Mouse (Mus musculus) heart, embryonic 16.5 days (tissue): Measurements from ENCODE around the gene Nr3c2. TPM values are rescaled to one million over a fixed set of nuclear protein-coding genes. Genes with fewer than 3 reads are reported as not detected.
A peak's percentile ranks its signal among the peaks of the same experiment; 100 is the strongest.

Source experiments
- ATAC-seq: fragments of 200-750 bp; cut with Nextera tagmentation; replicated peaks from 2 replicates; pipeline ENCODE4 v1.8.0; 2017; ENCODE audit warnings: moderate number of reproducible peaks; ENCODE audit not compliant: insufficient read depth, low FRiP score; ENCODE audit errors: extremely low read depth
- H3K27ac ChIP-seq: fragments of 300-500 bp; sonication (generic); 2 replicates; pipeline ENCODE4 v1.5.1; 2014; ENCODE audit warnings: mild to moderate bottlenecking, low read length, control low read depth, moderate library complexity
- H3K27me3 ChIP-seq: fragments of 300-500 bp; sonication (generic); 2 replicates; pipeline ENCODE4 v1.6.1; 2014; ENCODE audit warnings: low read length, mixed read lengths; ENCODE audit not compliant: control insufficient read depth, insufficient read depth
- H3K36me3 ChIP-seq: fragments of 300-500 bp; sonication (generic); 2 replicates; pipeline ENCODE4 v1.6.1; 2014; ENCODE audit not compliant: control insufficient read depth, insufficient read depth
- H3K4me1 ChIP-seq: fragments of 300-500 bp; sonication (generic); 2 replicates; pipeline ENCODE4 v1.6.1; 2014; ENCODE audit warnings: low read length, mixed read lengths; ENCODE audit not compliant: control insufficient read depth, insufficient read depth
- H3K4me2 ChIP-seq: fragments of 300-500 bp; sonication (generic); 2 replicates; pipeline ENCODE4 v1.6.1; 2014; ENCODE audit warnings: low read depth, mild to moderate bottlenecking, control low read depth, low read length
- H3K4me3 ChIP-seq: fragments of 300-500 bp; sonication (generic); 2 replicates; pipeline ENCODE4 v1.5.1; 2014; ENCODE audit warnings: mild to moderate bottlenecking, control low read depth, low read length
- H3K9ac ChIP-seq: fragments of 300-500 bp; sonication (generic); 2 replicates; pipeline ENCODE4 v1.6.1; 2014; ENCODE audit warnings: low read length, control low read depth
- H3K9me3 ChIP-seq: fragments of 300-500 bp; sonication (generic); replicated peaks from 2 replicates; pipeline ENCODE4 v1.6.1; 2016; ENCODE audit warnings: low read length; ENCODE audit not compliant: control insufficient read depth
- WGBS: fragments of 180-500 bp; shearing (Covaris S2); extraction: QIAGEN DNeasy Blood & Tissue Kit; methylation state at CpG from one replicate; pipeline ENCODE4 v1.1.7; 2014; 5-methylcytosine and 5-hydroxymethylcytosine counted together
- polyA plus RNA-seq: library from polyadenylated mRNA; unstranded; fragments of >200 nt; fragmentation: Nextera tagmentation; extraction: Ambion mirVana; gene quantifications from 2 replicates; pipeline ENCODE4 v1.2.1, GENCODE M21; 2015

Nr3c2 gene
- polyA plus RNA-seq, 1 experiment from 2014 or later: 4.7 TPM

- H3K4me3 ChIP-seq: no peak overlapping the region
- H3K4me2 ChIP-seq: no peak overlapping the region
- no peak overlapping the region for H3K27ac ChIP-seq
- no peaks in the 10 kb centered on the region for H3K36me3 ChIP-seq
- WGBS: 98% methylated on average over 4 of the region's 4 CpGs
- H3K4me1 ChIP-seq: peaks cover 14% of the 10 kb centered on the region
- H3K27me3 ChIP-seq: no peaks in the 10 kb centered on the region
- H3K9ac ChIP-seq: no peak overlapping the region
- ATAC-seq: no peak
- no peaks in the 10 kb centered on the region for H3K9me3 ChIP-seq
Observed at GRCm38 (mm10) chr8:77278246-77278645, 379.0 kb downstream of the Nr3c2 start.

GRCm38 (mm10) chr8:77279977-77280376 lies 380.7 kb downstream of the Nr3c2 start:
- Histone ChIP-seq H3K27me3 (no peaks in the 10 kb centered on the region), H3K4me2 (no peak overlapping the region), H3K9me3 (no peaks in the 10 kb centered on the region; the same call in 1 of the 2 replicates), H3K27ac (peak overlapping the region; percentile 49), H3K9ac (no peak overlapping the region), H3K4me1 (peaks cover 18% of the 10 kb centered on the region), H3K36me3 (no peaks in the 10 kb centered on the region), H3K4me3 (no peak overlapping the region)
- WGBS: 44% methylated on average over 3 of the region's 3 CpGs
- ATAC-seq: 0 out of 2 replicates have a peak, but pooled peaks have one; percentile 8

DNA sequence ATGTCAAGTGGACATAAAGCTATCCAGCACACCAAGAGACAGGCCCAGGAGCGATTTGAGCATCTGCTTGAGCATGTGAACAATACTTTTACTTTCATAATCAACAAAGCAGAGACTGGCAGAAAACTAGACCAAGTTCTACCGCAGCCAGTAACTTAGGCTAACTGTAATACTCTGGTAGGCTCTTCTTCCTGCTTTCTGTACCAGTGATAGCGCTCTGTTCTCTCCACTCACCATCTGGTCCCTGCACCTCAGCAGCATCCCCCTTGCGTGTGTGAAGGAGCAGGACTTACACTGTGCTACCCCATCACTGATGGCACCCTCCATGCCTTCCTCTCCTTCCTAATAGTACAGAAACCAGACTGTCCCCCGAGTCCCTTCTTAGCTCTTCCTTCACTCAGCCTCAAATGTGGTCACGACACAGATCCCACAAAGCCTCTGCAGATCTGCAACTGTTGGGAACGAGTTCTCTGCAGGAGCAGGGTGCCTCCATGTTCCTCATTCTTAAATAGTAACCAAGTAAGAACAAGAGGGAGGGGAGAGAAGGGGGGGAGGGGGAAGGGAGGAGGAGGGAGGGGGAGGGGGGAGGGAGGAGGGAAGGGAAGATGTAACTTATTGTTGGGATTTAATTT lies 383.5 kb downstream of the Nr3c2 start:
- WGBS: 81% methylated on average over 7 of the region's 7 CpGs
- Histone ChIP-seq H3K36me3 (no peaks in the 10 kb centered on the region), H3K27ac (peak overlapping the region; percentile 53), H3K4me3 (no peak overlapping the region), H3K9me3 (no peaks in the 10 kb centered on the region; the same call in 1 of the 2 replicates), H3K4me1 (peaks cover 7% of the 10 kb centered on the region; the same call in 1 of the 2 replicates), H3K9ac (no peak overlapping the region), H3K27me3 (no peaks in the 10 kb centered on the region), H3K4me2 (0 out of 2 replicates have a peak overlapping the region, but pooled peaks have one; percentile 9)
- peak; percentile 18; the same call in 1 of the 2 replicates for ATAC-seq

GRCm38 (mm10) chr8:77284473-77284872 lies 385.2 kb downstream of the Nr3c2 start:
- H3K9ac ChIP-seq: no peak overlapping the region
- WGBS: 79% methylated on average over 3 of the region's 3 CpGs
- ATAC-seq: no peak
- H3K9me3 ChIP-seq: no peaks in the 10 kb centered on the region; the same call in 1 of the 2 replicates
- H3K36me3 ChIP-seq: no peaks in the 10 kb centered on the region
- no peaks in the 10 kb centered on the region for H3K27me3 ChIP-seq
- no peak overlapping the region for H3K27ac ChIP-seq
- no peak overlapping the region for H3K4me3 ChIP-seq
- no peak overlapping the region for H3K4me2 ChIP-seq
- peaks cover 7% of the 10 kb centered on the region; the same call in 1 of the 2 replicates for H3K4me1 ChIP-seq

DNA sequence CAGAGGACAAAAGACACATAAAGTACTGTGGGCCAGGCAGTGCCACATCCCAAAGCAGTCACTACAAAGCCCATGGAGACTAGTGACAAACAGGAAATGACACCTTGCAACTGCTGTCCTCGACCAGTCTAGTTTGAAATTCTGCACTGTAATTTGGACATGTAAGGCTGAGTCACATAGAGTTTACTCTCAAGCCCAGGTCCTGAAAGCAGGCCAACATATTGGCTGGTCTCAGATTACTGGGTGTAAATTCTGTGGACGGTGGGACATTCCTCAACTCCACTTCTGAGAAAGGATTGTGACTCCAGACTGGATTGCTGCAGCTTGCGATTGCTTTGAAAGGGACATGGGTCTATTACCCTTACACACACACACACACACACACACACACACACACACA lies 388.8 kb downstream of the Nr3c2 start:
- Histone ChIP-seq H3K9ac (no peak overlapping the region), H3K27ac (no peak overlapping the region), H3K4me1 (peaks cover 7% of the 10 kb centered on the region; the same call in 1 of the 2 replicates), H3K4me3 (no peak overlapping the region), H3K36me3 (no peaks in the 10 kb centered on the region), H3K9me3 (no peaks in the 10 kb centered on the region; the same call in 1 of the 2 replicates), H3K4me2 (no peak overlapping the region), H3K27me3 (no peaks in the 10 kb centered on the region)
- 60% methylated on average over 3 of the region's 3 CpGs for WGBS
- no peak for ATAC-seq

DNA sequence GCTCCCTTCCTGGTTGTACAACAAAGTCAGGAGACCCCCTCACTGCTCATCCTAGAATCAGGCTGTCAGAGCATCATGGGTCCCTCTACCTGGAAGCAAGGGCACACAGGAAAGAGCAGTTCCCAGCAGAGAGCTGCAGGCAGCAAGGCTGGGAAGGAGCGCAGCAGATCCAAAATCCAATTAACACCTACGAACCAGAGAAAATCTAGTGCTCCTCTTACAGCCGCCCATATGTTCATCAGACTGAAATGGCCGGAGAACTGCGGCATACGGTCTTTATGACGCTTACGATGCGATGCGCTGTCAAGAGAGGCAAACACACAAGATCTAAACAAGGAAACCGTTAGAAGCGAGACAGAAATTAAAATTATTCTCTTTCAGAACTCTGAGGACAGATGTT lies 389.2 kb downstream of the Nr3c2 start:
- Histone ChIP-seq H3K36me3 (no peaks in the 10 kb centered on the region), H3K9me3 (no peaks in the 10 kb centered on the region; the same call in 1 of the 2 replicates)
- no peak for ATAC-seq

DNA sequence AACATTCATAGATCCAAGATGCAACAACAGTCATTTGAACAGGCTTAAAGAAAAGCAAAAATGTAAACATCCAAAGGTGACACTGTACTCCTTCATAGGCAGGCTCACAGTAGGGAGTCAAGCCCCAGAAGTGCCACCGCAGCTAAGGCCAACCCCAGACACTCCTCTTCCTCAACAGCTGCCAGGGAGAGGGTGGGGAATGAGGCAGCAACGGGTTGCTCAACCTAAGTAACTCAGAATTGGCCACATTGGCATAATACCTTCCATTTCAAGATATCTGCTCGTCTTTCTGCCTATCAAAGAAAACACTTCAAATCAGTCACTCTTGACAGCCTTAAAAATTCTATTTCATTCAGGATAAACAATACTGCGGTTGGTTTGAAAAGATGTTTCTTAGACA lies 392.9 kb downstream of the Nr3c2 start:
- Histone ChIP-seq H3K9ac (no peak overlapping the region), H3K4me3 (no peak overlapping the region), H3K4me1 (peaks cover 3% of the 10 kb centered on the region; the same call in 1 of the 2 replicates), H3K4me2 (no peak overlapping the region), H3K27me3 (no peaks in the 10 kb centered on the region), H3K9me3 (peaks cover 6% of the 10 kb centered on the region), H3K27ac (no peak overlapping the region), H3K36me3 (peaks cover 7% of the 10 kb centered on the region)
- peak; percentile 49; the same call in 1 of the 2 replicates for ATAC-seq
- 75% methylated on average over 4 of the region's 4 CpGs for WGBS

More for the DNA sequence above, 389.2 kb downstream of the Nr3c2 start:
- WGBS: 91% methylated on average over 12 of the region's 12 CpGs
- Histone ChIP-seq H3K27me3 (no peaks in the 10 kb centered on the region), H3K4me3 (no peak overlapping the region), H3K9ac (no peak overlapping the region), H3K4me1 (peaks cover 4% of the 10 kb centered on the region; the same call in 1 of the 2 replicates), H3K27ac (no peak overlapping the region), H3K4me2 (no peak overlapping the region)

DNA sequence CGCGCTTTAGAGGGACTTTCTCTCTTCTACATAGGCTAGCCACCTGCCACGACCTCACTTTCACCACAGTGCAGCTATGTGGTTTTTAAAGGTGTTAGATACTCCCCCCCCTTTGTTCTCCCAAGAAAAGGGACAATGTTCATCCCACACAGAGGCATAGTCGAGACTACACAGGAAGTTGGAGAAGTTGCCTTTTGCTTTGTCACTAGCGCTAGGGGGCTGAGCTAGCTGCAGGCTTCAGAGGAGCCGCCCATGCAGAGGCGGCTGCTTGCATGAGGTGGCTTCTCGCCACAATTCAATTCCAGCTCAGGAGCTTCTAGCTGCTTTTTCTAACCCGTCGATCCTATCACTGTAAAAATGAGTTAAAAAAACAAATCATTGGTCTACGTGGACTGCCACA lies 393.4 kb downstream of the Nr3c2 start:
- H3K27me3 ChIP-seq: no peaks in the 10 kb centered on the region
- ATAC-seq: peak; percentile 80
- peaks cover 12% of the 10 kb centered on the region for H3K36me3 ChIP-seq
- no peak overlapping the region for H3K4me3 ChIP-seq
- H3K4me1 ChIP-seq: peaks cover 3% of the 10 kb centered on the region; the same call in 1 of the 2 replicates
- WGBS: 73% methylated on average over 11 of the region's 11 CpGs
- H3K9me3 ChIP-seq: peaks cover 6% of the 10 kb centered on the region
- no peak overlapping the region for H3K4me2 ChIP-seq
- no peak overlapping the region for H3K9ac ChIP-seq
- H3K27ac ChIP-seq: no peak overlapping the region; the same call in 1 of the 2 replicates

- ATAC-seq: no peak
- Histone ChIP-seq H3K4me2 (no peak overlapping the region), H3K9me3 (peaks cover 6% of the 10 kb centered on the region), H3K36me3 (peaks cover 14% of the 10 kb centered on the region), H3K4me1 (no peaks in the 10 kb centered on the region), H3K9ac (no peak overlapping the region), H3K4me3 (no peak overlapping the region), H3K27me3 (no peaks in the 10 kb centered on the region), H3K27ac (no peak overlapping the region)
- 87% methylated on average over 11 of the region's 11 CpGs for WGBS
Observed at GRCm38 (mm10) chr8:77294599-77294998, 395.4 kb downstream of the Nr3c2 start.
